Mouse (Mus musculus) cerebral cortex, adult 2 months (tissue): ENCODE data around the gene Wdfy2.

Source experiments
- WGBS: fragments of 180-500 bp; shearing (Covaris S2); methylation state at CpG from one replicate; pipeline ENCODE4 v1.1.7; 2018; 5-methylcytosine and 5-hydroxymethylcytosine counted together

Gene Wdfy2

DNA sequence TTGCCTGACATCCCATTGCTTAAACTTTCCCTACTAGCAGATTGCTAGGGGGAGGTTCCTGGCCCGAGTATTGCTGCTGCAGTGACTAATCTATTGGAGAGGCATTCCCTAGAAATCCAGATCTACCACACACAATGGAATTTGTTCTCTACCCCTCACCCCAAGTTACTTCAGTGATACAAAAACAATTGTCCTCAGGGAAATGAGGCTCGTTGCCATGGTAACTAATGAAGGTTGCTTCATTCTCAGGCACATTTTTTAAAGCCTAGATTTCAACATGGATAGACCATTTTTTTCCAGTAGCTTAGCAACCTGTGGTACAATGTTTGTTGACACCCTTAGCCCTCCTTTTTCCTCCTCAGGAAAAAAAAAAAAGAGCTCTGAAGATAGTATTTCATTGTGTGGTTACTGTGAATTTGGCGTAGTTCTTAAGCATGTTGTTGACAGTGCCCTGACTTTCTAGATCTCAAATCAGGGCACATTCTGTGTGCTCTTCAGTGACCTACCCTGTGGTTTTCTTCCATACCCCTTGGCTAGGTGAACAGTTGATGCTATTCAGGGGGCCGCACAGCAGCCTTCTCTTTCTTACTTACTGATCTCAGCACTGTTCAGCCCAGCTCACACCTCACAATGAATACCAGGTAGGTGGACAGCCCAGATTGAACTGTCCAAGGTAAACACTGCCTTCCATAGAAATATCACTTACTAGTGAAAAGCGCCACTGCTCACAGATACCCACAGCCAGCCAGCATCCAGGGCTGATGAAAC, 42.8 kb downstream of the Wdfy2 start:
- WGBS: 28% methylated on average over 5 of the region's 5 CpGs

DNA sequence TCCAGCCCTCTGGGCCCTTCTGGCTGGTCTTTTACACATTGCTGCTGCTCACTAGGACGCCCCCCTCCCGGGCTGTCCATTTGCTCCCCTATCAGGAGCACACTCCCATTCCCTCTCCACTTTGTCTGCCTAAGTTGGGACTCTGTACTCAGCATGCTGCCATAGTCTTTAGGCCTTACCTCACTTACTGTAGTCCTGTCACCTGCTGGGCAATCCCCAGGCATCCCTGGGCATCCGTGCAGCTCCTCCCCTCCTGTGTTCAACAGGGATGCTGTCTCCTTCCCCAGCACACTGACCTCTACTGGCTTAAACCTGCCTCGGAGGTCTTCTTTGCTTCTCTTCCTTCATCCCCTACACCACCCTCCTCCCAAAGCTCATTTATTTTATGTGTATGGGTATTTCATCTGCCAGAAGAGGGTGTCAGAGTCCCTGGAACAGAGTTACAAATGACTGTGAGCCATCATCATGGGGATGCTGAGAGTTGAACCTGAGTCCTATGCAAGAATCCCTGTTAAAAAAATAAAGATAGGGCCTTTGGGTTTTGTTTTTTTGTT, 44.7 kb downstream of the Wdfy2 start:
- WGBS: 51% methylated on average over 4 of the region's 4 CpGs

DNA sequence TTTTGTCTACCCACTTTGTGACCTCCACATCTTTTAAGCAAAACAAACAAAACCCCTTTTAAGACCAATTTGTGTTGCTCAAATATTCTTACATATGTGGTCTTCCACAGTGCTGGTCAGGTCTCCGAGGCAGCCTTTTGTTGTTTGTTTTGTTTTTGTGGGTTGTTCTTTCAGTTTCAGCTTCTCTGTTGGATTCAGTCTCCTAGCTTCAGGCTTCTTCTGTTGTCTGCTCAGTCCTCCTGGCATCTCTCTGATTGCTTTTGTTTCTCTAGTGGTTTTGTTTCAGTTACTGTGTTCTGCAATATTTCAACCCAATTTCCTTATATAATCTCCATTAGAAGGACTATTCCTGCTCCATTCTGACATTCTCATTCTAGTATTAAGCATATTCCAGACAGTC, 46.1 kb downstream of the Wdfy2 start:
- 37% methylated on average over 1 of the region's 1 CpGs for WGBS

DNA sequence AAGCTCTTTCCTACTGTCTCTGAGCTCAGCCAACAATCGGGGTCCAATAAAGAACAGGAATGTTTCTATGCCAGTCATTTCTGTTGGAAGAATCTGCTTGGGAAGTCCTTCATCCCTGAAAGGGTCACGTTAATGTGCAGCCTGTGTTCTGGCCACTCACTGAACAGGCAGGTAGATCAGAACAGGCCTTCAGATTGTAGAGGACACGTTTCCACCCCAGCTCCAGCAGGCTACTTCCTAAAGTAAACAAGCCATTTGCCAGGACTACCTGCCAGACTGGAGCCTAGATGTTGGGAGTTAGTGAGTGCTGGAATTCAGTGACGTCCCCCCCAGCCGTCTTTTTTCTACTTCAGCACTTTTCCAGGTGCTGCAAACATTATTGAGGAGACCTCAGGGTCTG, 46.7 kb downstream of the Wdfy2 start:
- 66% methylated on average over 5 of the region's 5 CpGs for WGBS

DNA sequence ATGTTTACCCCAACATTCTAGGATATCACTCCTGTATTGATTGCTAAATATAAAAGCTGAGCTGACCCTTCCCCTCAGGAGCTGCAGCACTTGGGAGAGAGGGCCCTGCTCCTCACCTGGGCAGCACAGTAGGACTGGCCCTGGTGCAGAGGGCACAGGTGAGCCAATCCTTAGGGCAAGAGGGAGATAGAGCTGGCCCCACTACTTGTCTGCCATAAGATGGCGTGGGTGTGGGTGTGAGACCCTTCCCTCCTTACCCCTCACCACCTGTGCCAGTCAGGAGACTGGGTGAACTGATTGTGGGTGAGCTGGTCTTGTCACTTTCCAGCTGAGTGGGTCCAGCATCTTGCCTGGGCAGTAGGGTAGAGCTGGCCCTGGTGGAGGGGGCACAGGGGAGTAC, 47.2 kb downstream of the Wdfy2 start:
- WGBS: 96% methylated on average over 1 of the region's 1 CpGs

DNA sequence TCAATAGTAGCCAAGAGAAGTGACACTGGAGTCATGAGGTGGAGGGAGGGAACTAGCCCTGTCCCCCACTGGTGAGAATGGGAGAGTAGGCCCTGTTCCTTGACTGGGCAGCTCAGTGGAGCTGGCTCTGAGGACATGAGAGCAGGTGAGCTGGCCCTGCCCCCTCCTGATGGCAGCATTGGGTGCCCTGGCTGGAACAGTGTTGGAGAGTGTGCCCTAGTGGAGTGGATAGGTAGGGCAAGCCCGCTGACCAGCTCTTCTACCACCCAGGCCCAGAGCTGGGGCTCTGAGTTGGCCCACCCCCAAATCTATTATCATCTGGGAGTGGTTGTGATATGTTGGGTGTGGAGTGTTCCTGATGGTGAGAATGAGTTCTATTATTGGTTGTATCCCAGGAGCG, 47.7 kb downstream of the Wdfy2 start:
- 93% methylated on average over 2 of the region's 2 CpGs for WGBS

DNA sequence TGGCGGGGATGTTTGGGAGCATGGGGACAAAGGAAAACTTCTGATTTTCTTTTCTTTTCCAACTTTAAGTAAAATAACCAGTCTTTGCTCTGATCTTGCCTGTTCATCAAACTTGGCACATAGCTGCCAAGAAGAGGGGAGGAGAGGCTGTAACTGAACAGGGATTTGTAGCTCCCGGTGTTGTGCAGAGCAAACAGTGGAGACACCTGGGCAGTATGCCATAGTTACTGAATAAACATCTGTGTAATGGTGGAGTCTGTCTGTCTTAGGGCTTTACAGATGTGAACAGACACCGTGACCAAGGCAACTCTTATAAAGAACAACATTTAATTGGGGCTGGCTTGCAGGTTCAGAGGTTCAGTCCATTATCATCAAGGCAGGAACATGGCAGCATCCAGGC, 53.9 kb downstream of the Wdfy2 start:
- WGBS: 82% methylated on average over 3 of the region's 3 CpGs

DNA sequence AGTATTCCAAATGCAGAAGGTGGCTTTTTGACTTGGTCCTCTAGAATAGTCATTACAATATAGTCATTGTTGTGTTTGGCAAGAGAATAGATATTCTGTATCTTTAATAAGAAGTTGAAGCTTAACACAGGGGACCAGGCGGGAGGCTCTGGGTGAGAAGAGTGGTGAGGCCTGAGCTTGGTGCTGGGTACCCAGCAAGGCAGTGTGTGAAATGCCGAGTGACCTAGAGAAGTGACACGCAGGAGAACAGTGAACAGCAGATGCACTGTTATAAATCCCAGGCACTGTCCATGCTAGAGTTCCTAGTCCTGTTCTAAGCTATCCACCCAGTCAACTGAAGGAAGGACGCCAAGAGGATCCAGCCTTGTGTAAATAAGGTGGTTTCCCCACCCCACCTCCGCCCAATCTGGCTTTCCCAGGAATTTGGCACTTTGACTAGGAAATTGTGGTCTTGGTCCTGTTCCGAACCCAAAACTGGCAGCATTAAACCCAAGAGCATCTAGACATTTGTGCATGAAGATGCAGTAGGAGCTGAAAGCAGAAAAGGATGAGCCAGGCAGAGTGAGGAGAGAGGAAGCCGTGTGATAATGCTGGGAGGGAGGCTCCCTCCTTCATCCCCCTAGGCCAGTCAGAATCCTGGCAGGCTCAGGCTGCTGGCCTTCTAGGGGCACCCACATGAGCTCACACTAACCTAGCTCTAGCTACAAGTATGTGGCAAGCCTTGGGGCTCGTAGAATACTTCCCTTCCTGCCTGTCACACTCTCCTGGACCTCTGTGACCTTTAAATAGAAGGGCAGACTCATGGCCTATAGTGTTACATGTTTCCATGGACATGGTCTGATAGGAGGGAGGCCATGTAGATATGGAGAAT, 55.5 kb downstream of the Wdfy2 start:
- 52% methylated on average over 8 of the region's 8 CpGs for WGBS

DNA sequence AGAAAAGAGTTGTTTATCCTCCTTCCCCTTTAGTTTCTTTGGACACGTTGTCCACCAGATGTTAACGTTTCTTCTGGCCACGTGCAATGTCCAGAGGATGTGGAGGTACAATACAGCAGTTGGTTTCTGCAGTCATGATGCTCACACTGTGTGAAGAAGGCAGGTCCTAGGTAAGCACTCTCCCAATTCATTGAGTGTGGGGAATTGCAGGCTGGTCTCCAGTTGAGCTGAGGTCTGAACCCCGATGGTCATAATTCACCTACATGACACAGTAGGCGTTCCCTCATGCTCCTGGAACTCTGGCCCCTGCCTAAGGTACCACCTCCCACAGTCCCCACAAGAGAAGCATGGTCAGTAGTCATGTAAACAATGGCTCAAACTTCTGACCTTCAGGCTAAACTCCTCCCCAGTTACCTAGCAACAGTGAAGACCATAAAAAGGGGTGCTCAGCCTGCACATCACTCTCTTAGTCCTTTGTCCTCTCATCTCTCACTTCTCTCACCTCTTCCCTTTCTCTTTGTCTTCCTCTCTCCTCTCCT, 56.2 kb downstream of the Wdfy2 start:
- 83% methylated on average over 5 of the region's 5 CpGs for WGBS

DNA sequence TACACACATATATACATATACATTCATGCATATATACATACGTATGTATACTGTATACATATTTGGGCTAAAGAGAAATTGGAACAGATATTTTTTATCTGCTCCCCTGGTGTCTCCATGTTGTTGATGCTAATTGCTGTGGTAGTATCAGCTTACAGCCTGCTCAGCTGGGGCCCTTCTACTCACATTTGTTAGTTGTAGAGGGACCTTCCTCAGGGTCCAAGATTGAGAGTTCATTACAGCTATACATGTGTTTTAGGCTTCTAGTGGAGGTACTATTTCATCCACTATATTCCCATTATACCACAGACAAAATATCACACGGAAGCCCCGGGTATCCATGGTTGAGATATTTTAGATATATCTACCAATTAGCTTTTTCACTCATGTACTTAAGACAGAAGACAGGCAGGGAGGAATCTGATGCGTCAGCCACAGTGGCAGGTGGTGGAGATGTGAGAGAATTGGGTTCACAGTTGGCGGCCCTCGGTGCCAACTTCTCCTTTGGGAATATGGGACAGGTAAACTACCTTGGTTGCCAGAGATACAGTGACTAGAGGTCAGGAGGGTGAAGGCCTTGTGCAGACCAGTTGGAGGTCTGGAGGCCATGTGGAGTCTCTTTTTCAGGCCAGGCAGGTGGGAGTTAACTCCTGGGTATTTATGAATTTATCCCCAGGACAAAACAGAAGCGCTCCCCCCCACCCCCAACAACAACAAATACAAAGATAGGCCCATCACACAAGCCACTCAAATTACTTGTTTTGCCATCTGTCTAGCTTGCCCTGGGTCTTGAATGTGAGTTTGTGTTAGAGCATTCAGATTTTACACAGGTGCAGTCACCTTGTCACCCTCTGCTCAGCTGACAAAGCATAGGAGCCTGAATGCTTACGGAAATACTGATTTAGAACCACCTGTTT, 57.7 kb downstream of the Wdfy2 start:
- 87% methylated on average over 8 of the region's 8 CpGs for WGBS

DNA sequence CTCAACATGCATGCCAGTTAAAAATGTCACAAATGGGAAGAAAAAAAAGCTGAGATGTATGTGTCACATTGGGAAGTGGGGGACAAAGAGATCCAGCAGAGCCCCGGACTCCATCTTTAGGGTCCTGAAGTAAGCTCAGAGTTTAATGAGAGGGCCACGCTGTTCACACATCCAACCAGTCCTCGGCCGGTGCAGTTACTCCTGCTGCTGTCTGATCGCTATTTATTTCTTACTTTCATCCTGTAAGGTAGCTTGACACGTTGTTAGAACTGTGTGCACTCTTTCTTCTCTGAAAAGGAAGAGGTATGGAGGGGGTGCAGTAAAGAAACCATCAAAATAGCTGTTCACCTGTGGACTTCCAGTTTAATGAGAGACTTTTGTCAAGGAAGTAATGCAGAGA, 60.6 kb downstream of the Wdfy2 start:
- 89% methylated on average over 6 of the region's 6 CpGs for WGBS

DNA sequence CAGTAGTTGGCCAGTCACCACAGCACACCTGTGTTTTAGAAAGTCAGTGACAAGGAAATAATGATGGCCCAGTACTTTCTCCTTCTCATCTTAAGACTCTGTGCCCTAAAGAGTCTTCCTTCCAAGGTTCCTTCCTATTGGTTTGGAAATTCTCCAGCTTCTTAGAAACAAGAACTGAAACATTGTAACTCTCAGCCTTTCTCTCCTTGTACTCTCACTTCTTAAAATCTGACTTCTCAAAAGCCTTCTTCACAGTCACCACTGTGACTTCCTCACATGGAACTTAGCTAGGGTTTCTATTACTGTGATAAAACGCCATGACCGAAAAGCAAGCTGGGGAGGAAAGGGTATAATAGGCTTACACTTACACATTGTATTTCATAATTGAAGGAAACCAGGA, 70.4 kb downstream of the Wdfy2 start:
- 90% methylated on average over 2 of the region's 2 CpGs for WGBS

DNA sequence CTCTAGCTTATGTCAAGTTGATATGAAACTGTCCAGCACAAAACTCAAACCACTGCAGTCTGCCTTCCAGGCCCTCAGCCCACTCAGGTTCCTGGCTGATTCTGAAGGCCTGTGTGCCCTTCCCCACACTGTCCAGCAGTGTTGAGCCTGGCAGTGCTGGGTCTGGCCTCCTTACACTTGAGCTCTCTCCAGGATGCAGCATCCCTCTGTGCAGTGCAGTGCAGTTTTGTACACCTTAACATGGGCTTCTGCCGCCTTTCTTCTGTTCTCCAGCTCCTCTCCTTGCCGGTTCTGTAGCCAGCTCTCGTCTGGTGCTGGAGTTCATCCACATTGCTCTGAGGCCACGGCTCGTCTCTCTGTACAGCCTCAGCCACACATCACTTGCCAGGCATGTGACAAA, 71.1 kb downstream of the Wdfy2 start:
- WGBS: 67% methylated on average over 5 of the region's 5 CpGs

DNA sequence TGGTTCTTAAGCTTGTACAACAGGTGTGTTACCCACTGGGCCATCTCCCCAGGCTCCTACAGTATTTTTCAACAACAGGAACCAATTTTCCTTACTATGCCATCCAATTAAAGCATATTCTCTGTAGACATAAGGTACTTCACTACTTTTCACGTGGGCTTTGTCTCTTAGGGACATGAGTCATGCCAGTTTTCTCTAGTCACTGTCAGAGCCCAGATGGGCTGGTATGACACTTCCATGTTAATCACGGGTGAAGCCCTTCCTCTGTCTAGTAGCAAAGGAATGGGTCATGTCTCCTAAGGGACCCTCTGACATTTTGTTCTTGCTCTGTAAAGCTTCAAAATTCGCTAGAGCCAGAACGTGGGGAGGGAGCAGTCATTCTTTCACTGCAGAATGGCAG, 73.4 kb downstream of the Wdfy2 start:
- 52% methylated on average over 4 of the region's 4 CpGs for WGBS

DNA sequence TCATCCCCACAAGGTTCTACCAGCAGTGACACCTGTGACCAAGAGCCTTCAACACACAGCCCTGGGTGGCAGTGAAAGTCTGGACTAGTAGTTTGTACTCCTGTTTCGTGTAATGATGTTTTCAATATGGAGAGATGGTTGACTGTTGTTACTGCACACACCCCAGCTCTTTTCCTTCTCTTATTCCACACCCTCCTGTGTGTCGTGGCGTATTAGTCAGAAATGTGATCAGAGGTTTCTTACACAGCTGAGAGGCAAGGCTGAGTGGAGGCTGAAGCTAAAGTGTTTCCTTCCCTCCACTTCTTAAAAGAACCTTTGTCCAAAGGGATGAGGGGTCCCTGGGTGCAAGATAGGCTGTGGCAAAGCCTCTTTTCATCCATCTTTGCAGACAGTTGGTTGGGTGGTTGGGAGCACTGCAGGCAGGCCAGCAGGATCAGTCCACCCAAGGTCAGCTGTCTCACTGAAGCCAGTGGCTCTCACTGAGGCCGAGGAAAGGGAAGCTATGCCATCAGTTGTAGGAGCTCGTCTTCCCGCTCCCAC, 77.7 kb downstream of the Wdfy2 start:
- WGBS: 72% methylated on average over 6 of the region's 6 CpGs

DNA sequence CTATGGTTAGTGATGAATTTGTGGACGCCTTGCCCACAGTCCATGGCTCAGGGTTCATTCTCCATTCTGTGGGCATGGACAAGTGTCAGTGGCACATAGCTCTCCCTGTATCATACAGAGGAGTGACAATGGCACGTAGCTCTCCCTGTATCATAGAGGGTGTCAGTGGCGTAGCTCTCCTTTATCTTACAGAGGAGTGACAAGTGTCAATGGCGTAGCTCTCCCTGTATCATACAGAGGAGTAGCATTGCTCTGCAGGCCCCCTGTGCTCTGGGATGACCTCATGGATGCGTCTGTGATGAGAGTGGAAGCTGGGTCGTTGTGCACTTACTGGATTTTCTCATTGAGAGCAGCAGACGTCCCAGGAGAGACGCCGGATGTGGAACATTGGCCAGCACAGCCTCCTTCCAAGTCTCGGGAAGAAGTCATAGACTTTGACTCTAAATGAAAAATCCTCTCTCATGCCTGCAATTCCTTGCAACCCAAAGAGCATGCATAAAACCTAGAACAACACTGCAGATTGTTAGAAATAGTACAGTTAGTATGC, 79.1 kb downstream of the Wdfy2 start:
- 78% methylated on average over 10 of the region's 10 CpGs for WGBS

DNA sequence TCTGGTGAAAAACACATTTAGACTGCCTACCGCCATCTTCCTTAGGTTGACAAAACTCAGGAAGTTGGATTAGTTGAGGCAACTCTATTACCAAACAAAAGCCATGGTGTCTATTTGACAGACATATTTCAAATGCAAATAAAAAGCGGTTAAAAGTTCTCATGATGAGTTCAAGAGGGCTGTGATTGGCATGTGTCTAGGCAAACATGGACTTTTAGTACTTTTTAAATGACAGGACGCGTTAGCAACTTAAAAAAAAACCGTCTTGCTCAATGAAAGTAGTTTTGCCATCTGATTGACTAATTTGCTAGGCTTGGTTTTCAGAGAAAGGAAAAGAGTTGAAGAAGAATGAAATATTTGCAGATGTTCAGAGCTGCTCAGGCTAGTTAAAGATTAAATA, 83.9 kb downstream of the Wdfy2 start:
- 90% methylated on average over 5 of the region's 5 CpGs for WGBS

DNA sequence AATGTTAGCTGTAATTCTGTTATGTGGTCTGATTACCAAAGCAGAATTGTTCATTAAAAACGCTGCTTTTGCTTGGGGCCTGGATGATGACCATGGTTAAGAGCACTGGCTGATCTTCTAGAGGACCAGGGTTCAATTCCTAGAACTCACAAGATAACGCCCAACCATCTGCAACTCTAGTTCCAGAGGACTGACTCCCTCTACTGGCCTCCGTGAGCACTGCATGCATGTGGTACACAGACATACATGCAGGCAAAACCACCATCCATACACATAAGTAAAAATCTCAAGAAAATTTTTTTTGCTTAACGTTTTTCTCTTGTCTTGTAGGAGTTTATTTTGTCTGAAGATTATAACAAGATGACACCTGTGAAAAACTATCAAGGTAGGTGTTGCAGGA, 87.3 kb downstream of the Wdfy2 start:
- WGBS: 93% methylated on average over 4 of the region's 4 CpGs

DNA sequence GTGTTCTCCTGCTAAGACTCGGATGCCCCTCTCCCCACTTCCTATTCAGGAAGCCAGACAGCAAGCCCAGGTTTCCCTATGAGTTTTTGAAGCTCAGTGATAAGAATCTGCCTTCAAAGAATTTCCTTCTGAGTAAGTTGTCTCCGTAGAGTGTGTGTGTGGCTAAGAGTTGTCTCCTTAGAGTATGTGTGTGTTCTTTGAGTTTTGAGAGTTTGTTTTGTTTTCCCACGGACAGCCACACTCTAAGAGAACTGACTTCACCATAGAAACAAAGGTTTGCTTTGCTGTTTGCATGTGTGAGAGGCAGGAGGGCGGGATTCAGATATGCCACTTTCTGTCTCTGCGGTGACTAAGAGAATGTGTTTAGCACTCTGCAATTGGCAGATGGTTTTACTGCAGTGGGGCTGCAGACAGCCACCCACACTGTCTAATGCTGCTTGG, 90.6 kb downstream of the Wdfy2 start:
- 39% methylated on average over 5 of the region's 5 CpGs for WGBS

DNA sequence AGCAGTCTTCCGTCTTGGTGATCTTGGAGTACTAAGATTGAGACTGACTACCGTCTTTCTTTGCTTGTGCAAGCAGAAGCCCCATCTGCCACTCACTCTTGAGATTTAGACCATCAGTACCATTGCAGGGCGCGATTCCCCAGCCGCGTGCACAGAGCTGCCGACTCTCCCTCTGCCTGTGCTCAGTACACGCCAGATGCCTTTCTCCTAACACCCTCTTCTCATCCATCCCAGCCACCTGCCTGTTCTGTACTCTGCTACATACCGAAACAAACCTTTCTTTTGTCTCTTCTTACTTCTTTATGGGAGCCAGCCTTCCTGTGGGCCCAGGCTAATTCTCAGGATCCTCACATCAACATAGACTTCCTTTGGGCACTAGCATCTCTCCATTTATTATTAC, 97.9 kb downstream of the Wdfy2 start:
- WGBS: 78% methylated on average over 9 of the region's 9 CpGs
